Mouse (Mus musculus) erythroid progenitor cell, adult 5-6 weeks (primary cell): ENCODE data around the gene Dusp5. TPM values are rescaled to one million over a fixed set of nuclear protein-coding genes. Genes with fewer than 3 reads are reported as not detected.
"Not testable (repeated sequence)": the region's sequence is repeated elsewhere in the genome, so short reads cannot be mapped to it uniquely, and the experiment has no call there.

ENCODE experiments used
- ATAC-seq: replicated peaks from 2 replicates; pipeline ENCODE4 v1.8.0; 2016; ENCODE audit warnings: moderate number of reproducible peaks, mild to moderate bottlenecking, moderate TSS enrichment, inconsistent platforms; ENCODE audit not compliant: poor library complexity, low FRiP score, severe bottlenecking
- total RNA-seq, 2 experiments: library from RNA; stranded (forward) in 1 of 2; stranded (reverse) in 1 of 2; fragments of 150-400 nt in 1 of 2; fragments of 186-747, 209-891 nt in 1 of 2; gene quantifications; 2 replicates each; pipeline versions ENCODE4 v1.2.3 to v1.2.4; 2015 to 2017; ENCODE audit warnings: low replicate concordance in 2 of 2

Dusp5 gene
- total RNA-seq (2015; ENCODE audit: low replicate concordance) (2.5 and 4.0 TPM in 2 replicates), total RNA-seq (2017; ENCODE audit: low replicate concordance) (0.90 and 0.91 TPM in 2 replicates)

DNA sequence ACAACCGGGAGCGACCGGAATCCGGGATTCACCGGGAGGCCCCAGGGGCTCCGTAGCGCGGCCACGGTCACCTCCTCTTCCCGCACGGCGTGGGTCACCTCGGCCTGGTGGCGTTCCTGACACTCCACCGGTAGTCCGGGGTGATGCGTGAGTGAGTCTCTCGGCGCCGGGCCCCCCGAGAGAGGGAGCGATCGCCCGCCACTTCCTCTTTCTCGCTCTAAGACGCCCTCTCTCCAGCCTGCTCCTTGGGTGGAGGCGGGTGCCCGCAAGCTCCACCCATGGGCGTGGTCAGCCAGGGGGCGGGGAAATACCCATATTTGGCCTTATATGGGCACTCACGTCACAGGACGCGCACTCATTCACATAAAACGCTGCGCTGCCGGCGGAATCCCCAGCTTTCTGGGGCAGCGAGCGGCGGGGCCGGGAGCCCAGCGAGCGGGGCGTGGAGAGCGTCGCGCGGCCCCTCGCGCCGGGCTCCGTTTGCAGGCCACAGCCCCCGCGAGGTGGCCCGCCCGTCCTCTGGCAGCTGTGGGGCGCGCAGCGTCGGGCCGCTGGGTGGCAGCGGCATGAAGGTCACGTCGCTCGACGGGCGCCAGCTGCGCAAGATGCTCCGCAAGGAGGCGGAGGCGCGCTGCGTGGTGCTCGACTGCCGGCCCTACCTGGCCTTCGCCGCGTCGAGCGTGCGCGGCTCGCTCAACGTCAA is at the start of gene Dusp5:
Dusp5 (plus strand) TSS at position 358 of the 703 bp plus-strand sequence.
- ATAC-seq = peak; percentile 95

DNA sequence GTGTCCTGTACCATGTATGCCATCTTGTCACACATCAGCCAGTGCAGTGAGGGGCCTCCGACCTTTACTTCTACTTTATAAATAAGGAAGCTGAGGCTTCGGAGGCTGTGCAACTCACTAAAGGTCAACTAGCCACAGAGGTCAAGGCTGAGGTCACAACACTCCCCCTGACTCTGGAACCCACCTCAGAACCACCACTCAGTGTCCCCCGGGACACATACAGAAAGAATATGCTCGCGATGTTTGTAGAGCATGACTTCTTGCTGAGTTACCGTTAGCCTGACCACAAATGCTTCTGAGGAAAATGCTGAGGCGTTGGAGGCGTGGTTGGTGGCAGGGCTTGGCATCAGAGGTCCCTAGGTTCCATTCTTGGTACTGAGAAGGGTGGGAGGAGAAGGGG is 49.3 kb upstream of the Dusp5 start:
- no peak for ATAC-seq

DNA sequence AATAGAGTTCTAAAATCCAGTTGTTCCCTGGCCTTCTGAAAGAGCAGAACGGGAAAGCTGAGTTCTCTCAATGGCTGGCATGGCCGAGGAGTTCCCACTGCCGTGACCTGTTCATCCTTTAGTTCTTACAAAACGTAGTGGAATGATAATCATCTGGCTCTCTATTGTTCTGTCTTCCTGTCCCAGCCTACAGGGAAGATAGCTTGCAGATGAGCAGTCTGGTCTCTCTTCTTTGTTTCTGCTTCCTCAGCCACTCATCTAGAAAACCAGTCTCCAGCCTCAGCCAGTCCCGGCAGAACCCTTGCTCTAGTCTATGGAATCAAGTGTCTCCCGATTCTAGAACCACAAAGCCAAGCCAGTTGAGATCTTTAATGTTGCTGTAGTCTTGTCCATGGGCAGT is 46.8 kb upstream of the Dusp5 start:
- ATAC-seq = no peak

DNA sequence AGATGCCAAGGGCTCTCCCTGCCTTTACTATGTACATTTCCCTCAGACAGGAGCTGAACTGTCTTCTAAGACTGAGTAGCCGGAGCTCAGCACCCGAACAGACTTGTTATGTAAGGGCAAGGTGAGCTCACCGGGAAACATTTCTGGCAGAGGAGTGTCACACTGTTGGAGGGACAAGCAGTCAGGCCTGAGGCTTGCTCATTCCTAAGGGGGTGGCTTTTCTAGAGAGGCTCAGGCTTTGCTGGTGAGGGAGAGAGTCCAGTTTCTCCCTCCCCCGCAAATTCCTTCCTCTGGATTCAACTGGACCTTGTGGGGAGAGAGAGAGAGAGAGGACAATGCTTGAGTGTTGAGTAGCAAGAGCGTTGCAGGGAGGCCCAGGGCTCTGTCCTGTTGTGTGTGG is 46.4 kb upstream of the Dusp5 start:
- no peak for ATAC-seq

DNA sequence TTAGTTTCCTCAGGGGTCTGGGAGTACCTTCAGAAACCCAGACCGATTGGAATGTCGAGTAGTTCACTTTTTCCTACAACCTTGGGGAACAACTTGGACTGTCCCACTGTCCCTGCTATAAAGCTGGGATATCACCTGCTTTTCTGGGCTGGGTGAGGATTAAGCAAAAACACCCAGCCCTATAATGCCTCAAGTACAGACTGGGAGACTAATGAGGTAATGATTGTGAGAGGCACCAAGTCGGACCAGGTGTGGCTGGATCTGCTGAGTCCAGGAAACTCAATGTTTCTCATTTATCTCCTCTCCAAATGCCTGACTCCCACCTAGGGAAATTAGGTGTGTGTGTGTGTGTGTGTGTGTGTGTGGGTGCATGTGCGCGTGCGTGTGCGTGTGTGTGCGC is 44.9 kb upstream of the Dusp5 start:
- ATAC-seq = no peak

DNA sequence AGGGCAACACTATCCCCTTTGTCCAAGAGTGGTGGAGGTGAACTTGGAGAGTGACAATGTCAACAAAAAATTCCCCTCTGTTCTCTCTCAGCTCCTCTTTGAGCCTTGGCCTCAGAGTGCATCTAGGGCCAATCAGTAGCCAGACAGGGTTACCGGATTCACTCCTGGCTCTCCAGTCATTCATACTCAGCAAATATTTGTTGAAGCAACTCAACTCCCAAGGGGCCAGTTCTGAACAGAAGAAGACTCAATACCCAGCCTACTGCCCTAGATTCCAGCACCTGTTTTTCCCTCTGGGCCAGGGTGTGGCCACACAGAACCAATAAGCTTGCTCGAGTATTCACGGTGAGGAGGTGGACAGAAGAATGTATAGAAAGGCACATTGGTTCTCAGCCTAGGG is 44.0 kb upstream of the Dusp5 start:
- no peak for ATAC-seq

- ATAC-seq = no peak
These were observed 39.7 kb upstream of the Dusp5 start for GRCm38 (mm10) chr19:53489187-53489586.

GRCm38 (mm10) chr19:53489910-53490309 is 39.0 kb upstream of the Dusp5 start:
- no peak for ATAC-seq

- ATAC-seq = no peak
These were observed 38.0 kb upstream of the Dusp5 start for GRCm38 (mm10) chr19:53490898-53491297.

DNA sequence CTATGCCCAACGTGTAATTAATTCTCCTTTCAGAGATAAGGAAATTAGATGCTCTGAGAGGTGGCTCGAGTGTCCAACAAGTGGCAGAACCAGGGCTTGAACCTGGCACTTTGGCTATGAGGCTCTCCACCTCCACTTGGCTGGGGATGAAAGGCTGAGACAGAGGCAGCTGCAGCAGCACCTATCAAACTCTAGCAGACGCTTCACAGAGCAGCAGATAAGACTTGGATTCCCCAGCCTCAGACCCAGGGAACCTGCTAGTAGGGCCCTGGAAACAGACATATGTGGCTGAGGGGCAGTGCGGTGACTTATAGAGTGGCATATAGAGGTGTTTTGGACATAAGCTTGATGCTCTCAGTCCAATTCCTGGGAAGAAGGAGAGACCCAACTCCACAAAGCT is 36.4 kb upstream of the Dusp5 start:
- no peak for ATAC-seq

DNA sequence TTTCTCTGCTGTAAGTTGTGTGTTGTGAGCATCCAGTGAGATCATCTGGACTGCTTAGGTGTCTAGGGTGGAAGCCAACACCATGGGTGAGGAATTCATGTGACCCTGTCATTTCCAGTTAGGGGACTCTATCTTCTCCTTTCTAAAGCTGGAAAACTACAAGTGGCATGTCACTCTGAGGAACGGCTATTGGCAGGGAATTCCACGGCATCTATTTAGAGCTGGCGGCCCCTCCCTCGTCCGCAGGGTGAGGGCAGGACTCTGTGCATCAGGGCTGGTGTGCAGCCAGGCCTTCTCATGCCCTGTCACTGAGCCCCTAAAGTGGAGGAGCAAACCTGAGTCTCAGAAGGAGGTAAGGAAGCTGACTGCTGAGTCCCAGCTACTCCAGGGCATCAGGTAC is 35.0 kb upstream of the Dusp5 start:
- no peak for ATAC-seq

DNA sequence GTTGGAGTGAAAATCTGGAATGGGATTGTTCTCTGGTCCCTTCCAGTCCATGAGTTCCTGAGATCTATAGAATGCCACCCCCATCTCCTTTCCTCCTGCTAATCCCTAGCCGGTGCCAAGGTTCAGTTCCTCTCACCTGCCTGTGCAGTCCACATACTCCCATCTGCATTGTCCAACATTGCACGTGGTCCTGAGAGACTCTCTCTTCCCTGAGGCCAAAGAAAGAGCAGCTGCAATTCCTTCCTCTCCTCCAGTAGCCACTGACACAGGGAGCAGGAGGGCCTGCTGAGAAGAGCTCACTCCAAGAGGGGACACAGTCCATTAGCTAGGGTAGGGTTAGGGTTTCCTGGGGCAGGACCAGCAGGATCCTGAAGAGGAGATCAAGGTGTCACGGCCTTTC is 31.0 kb upstream of the Dusp5 start:
- no peak for ATAC-seq

DNA sequence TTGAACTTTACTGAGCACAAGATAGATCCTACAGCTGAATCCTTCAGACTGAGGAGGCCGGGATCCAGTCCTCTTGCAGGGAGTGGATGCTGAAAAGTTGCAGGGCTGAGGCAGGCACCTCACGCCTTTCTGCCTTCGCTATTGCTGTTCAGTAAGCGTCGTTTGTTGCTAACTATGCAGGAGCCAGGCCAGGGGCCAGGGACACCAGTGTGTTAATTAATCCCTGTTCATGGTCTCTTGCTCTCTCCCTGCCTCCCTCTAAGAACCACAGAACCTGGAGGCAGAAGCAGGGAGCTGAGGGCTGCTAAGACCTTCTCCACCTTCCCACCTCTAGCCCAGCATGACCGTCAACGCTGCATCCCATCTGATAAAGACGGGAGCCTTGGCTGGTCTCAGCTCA is 29.9 kb upstream of the Dusp5 start:
- ATAC-seq = no peak

- ATAC-seq = no peak
These were observed 29.4 kb upstream of the Dusp5 start for GRCm38 (mm10) chr19:53499451-53499940.

DNA sequence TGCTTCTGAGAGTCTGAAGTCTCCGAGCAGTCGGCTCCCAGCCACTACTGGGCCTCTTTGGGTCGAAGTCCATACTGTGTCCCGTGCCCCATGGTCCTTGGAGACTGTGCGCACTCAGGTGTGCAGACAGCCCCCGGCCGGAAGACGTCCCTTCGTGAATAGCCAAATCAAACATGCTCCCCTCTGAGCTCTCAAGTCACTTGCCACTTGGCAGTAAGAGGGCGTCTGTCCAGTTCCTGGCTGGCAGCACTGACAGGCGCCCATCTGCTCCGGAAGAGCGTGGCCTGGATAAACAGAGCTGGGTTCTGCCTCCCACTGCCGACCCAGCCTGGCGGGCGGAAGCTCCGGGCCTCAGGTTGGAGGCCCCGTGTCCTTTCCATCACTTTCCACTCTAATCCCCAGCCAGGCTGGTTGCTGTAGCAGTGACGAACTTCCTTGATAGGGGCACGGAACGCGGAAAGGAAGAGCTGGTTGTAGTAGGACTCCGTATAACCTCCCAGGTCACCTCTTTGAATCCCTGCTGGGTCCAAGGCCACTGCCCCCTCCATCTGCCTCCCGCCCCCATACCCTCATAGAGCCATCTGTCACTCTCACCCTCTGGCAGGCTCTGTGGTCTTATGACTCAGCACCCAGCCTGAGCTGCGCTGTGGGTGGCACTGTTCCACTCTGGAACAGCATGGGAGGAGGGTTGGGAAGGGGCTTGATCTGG is 28.5 kb upstream of the Dusp5 start:
- no peak for ATAC-seq

DNA sequence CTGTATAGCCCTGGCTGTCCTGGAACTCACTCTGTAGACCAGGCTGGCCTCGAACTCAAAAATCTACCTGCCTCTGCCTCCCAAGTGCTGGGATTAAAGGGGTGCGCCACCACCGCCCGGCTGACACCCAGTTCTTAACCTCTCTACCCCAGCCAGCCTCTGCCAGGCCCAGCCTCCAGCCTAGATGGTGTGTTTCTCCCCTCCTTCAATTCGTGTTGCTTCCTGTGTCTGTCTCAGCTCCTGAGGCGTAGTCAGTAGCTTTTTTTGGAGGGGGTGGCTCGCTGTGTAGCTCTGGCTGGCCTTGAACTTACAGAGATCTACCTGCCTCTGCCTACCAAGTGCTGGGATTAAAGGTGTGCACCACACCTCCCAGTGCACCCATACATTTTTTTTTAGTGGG is 27.7 kb upstream of the Dusp5 start:
- not testable (repeated sequence) for ATAC-seq

- ATAC-seq = no peak
These were observed 27.1 kb upstream of the Dusp5 start for GRCm38 (mm10) chr19:53501765-53502164.

DNA sequence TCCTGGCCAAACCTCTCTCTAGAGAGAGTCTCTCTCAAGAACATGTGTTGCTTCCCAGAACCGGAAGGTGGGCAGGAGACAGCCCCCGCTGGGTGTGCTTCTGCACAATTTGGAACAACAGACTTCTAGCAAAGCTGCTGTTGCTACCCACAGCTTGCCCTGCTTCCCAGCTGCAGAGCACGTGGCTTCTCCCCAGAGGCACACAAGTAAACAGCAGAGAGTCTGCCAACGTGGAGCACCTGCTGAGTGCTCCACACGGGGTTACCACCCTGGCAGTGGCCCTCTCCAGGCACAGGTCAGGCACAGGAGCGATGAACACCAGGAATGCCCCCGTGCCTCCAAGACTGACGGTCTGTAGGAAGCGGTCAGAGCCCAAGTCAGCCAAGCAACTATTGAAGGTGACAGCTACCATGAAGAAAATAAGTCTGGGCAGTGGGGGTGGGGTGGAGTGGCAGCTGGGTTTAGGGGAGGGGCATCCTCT is 26.0 kb upstream of the Dusp5 start:
- ATAC-seq = no peak

GRCm38 (mm10) chr19:53504181-53504580 is 24.7 kb upstream of the Dusp5 start:
- ATAC-seq = no peak

GRCm38 (mm10) chr19:53505728-53506127 is 23.2 kb upstream of the Dusp5 start:
- ATAC-seq = no peak

- no peak for ATAC-seq
These were observed 21.4 kb upstream of the Dusp5 start for GRCm38 (mm10) chr19:53507497-53507896.
